Mouse (Mus musculus) cerebellum, adult 8-10 months (tissue): ENCODE data around the gene Rad51b.

Experiments
- DNase-seq: peaks from one replicate; pipeline ENCODE4 v3.0.0; 2022

Rad51b gene

GRCm38 (mm10) chr12:79499809-79500208 lies 202.7 kb downstream of the Rad51b start:
- no peak for DNase-seq

- no peak for DNase-seq
Observed at GRCm38 (mm10) chr12:79501877-79502276, 204.8 kb downstream of the Rad51b start.

GRCm38 (mm10) chr12:79502862-79503581 lies 205.9 kb downstream of the Rad51b start:
- DNase-seq = no peak

- no peak for DNase-seq
Observed at GRCm38 (mm10) chr12:79503582-79504515, 206.8 kb downstream of the Rad51b start.

DNA sequence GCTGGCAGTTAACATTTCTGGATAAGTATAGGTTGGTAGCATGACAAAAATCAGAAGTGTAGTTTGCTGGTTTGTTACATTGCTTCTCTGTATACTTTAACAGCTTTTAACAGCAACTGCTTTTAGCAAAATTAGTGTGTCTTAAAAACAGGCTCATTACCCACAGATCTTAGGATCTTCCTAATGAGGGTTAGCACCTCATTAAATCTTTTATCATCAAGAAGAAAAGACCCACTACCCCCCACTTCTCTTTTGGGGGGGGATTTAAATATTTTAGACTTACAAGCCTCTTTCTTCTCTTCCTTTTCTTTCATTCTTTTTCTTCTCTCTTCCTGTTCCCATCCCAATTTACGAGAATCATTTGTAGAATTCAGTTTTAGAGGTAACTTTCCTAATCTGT lies 207.6 kb downstream of the Rad51b start:
- DNase-seq = no peak

GRCm38 (mm10) chr12:79506421-79506820 lies 209.3 kb downstream of the Rad51b start:
- DNase-seq = no peak

- peak; percentile 2 for DNase-seq
Observed at GRCm38 (mm10) chr12:79507141-79507681, 210.1 kb downstream of the Rad51b start.

GRCm38 (mm10) chr12:79511454-79512204 lies 214.5 kb downstream of the Rad51b start:
- peak; percentile 1 for DNase-seq

DNA sequence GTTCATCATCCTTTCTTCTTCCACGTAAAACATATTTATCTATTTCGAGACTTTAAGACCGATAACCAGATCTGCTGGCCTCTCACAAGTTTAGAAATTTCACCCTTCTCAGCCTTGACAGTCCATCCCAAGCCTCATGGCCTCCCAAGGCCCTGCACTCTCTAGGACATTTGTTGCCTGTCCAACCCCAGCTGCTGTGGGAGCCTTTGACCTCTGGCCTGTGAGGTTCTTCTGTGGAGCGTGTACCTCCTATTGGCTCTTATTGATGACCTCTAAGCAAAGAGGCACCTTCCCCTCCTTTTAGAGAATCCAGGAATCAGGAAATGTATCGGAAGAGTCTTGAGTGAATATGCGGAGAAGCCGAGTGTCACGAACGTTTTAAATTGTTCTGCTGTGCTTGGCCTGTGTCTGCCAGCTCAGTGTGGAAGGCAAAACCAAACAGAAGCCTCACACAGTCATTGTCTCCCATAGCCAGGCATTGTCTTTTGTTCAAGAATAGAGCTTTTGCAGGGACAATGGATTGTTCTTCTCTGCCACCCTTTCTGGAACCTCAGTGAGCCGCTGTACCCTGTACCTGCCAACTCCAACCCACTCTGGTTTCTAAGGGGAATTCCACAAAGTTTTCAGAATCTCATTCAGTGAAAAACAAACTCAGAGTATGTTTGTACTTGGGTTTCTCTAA lies 215.3 kb downstream of the Rad51b start:
- no peak for DNase-seq

DNA sequence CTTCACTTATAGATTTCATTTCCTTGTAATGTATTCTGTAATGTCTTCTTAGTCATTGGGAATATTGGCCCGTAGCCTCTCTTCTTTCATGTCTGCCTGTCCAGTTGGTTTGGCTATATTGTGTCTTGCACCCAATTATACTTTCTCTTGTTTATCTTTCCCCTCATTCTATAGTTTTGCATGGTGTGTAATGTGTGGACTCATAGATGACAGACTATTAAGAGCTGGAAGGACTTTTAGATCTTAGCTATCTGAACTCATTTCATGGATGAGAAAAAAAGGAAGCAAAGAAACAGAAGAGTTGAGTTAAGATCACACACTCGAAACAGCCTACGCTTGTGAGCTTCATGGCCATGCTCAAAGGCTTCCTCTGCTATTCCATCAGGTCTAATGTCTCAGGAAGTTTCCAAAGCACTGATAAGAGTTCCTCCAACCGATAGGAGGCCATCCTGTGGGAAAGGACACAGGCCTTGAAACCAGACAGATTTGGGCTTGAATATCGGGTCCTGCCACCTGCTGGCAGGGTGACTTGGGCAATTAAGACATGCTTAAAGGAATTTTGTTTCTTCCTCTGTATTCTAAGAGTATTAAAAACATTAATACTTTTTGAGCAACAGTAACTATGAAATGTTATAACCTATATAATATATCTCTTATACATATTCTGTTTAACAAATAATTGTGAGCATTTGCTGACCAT lies 216.1 kb downstream of the Rad51b start:
- no peak for DNase-seq

DNA sequence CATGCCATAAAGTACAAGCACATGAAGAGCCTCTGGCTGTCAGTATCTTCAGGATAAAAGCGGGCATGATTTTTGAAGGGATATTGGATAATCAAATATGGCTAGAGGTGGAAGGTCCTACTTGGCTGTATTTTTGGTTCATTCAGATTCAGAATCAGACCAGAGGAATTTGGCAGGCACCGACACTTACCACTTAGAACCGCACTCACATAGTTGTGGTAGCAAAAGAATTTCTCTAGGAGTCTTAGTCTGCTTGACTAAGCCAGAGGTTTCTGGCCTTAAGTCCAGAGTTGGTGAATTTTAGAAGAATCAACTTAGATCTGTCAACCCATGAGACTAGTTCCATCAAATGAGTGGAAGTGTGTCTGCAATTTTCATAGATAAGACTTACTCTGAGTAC lies 217.6 kb downstream of the Rad51b start:
- no peak for DNase-seq

DNA sequence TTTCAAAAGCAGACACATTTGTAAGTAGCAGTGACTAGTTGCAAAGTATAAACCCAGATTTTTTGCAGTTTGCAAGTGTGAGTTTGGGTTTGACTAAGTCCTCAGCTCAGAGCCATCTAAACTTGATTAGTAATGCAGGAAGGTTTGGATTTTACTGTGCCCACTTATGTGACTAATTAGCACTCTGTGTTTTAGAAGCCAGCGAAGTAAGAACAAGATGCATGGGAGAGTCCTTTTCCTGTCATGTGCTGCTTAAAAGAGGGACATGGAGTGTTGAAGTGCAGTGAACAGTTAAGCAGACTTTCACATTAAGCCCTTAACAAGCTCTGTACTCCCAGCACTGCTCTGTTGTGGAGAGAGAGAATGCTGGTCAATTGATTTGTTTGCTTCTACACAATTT lies 225.3 kb downstream of the Rad51b start:
- DNase-seq = no peak

- DNase-seq = no peak
Observed at GRCm38 (mm10) chr12:79524941-79525871, 228.1 kb downstream of the Rad51b start.

DNA sequence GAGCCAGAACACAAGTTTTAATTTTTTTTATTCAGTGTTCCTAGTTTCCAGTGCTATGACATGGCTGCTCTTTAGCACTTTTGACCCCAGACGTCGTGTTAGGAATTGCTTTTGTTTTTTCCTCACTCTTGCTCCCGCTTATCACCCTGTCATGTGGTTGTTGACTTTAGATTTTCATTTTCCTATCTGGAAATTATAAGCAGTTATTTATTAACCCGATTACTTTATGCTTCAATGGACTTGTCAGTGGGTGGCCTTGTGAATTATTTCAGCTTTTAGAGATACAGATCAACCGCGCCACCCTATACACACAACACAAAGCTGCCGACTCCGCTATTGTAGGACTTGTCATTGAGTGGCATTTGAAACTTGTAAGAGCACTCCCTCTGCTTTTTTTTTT lies 228.8 kb downstream of the Rad51b start:
- DNase-seq = no peak

DNA sequence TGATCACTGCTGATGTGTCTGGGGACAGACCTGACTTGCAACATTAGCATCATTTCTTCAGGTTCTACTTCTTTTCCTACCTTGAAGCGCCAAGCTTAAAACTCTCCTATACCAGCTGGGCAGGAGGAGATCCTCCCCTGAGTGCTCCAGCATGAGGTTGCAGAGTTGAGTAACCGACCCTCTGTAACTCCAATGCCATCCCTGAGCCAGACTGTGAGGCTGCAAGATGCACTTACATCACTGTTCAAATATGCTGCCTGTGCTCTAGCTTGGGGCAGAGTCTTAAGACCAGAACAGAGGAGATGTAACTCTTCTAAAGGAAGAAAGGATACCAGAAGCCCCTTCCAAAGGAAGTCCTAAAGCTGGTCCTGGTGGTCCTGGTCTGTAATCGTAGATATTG lies 230.1 kb downstream of the Rad51b start:
- no peak for DNase-seq

DNA sequence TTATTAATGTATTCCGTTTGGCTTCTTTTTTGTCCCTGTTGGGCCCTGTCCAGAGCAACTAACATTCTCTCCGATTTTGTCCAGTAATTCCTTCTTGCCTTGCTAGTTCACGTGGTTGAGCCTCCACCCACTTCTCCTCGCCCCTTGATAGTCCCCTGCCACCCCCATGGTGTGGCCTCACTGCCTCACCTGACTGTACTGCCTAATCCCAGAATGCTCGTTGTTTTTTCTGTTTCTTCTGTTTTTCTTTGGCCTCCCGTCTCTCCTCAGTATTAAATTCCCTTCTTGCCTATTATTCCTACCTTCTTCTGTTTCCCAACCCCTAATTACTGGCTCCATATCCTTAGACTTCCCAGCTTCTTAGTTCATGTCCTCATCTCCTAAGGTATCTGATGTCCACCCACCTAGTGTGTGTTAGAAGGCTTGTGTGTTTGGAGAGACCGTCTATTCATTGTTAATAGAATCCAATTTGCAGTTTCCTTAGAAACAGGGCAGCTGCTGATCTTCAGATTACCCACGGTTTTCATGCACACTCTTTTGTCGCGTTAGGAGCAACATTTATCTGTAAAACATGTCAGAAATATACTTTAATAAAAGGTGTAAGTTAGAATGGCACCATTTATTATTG lies 233.3 kb downstream of the Rad51b start:
- DNase-seq = no peak

DNA sequence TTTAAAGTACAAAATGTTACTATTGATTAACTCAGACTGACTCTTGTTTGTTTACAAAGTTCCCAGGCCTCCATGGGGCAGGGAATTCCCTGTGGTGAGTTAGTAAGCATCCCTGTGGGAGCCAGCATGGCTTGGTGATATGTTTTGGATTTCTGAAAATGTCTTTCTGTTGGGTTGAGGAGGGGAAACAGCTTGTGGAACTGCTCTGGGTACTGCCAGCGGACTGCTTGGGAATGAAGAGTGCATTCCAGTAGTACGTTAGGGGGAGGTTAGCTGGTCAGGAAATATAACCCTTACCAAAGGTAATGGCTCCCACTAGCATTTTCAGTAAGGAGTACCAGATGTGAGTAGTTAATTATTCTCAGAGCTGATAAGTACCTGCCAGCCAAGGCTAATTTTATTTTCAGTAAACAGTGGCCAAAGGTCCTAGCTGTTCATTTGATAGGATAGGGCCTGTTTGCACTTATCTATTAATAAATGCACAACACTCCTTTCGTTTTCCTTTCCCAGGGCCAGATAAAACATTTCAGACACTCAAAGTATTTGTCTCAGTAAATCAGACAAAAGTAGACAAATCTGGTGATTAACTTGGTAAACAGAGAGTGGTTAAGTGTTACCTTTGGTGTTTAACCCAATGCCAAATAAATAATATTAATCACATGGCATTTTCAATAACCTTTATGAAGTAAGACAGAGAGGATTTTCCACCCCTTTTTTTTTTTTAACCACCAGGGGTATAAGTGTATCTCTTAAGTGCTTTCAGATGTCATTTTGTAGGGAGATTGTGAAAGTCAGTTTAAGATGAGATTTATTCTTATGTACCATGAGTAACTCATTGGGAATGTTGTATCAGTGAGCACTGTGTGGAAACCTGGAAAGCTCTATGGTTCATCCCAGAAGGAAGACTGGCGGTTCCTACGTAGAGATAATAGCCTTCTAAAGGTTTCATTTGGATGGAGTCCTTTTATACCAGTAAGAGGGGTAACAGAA lies 235.0 kb downstream of the Rad51b start:
- DNase-seq = no peak

GRCm38 (mm10) chr12:79534778-79535177 lies 237.7 kb downstream of the Rad51b start:
- no peak for DNase-seq
